Mouse (Mus musculus): ENCODE results near the gene Podn. TPM values are rescaled to one million over a fixed set of nuclear protein-coding genes. Genes with fewer than 3 reads are reported as not detected.

Gene Podn
- polyA plus RNA-seq, 1 experiment from 2014 or later: 0.42 TPM

DNA sequence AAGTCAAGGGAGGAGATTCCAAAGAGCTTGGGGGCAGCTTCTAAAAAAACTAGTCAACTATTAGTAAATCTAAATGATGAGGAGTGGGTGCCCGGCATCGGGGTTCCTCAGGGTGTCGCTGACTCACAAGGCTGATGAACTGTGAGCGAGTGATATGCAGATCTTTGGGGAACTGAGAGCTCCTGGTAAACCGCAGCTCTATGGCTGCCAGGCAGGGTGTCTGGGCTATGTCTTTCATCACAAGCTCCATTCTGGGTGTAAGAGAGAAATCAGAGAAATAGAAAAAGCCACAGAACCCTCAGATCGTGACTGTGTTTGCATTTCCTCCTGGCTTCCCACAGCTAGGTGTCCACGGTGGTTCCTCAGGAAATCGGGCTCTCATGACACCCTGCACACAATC is 107.3 kb downstream of the Podn start:
- no peak overlapping the region for H3K4me3 ChIP-seq (ENCODE audit: control insufficient read depth in 1 of 2, insufficient read depth in 1 of 2, low read depth in 1 of 2, low read length in 2 of 2)
- peaks cover 3% of the 10 kb centered on the region for H3K27me3 ChIP-seq (ENCODE audit: control insufficient read depth, insufficient read depth, low read length)
- no peak for ATAC-seq (ENCODE audit: insufficient number of reproducible peaks, insufficient read depth, low FRiP score, low read depth)
- H3K27ac ChIP-seq (replicated peaks in 1 of 2; ENCODE audit: control insufficient read depth in 1 of 2, insufficient read depth in 1 of 2, low read depth in 2 of 2, low read length in 2 of 2): no peak overlapping the region
- H3K4me1 ChIP-seq (ENCODE audit: control insufficient read depth in 2 of 2, insufficient read depth in 2 of 2, low read length in 2 of 2): peaks cover 2 to 13% of the 10 kb centered on the region in 2 experiments; a peak in 3 of 4 replicates
- 19% methylated on average over 8 of the region's 8 CpGs for WGBS
- no peak overlapping the region for H3K9ac ChIP-seq (ENCODE audit: low read length)
- peak overlapping the region; percentile 23; the same call in 1 of the 2 replicates for H3K4me2 ChIP-seq (ENCODE audit: low read length)
- no peaks in the 10 kb centered on the region for H3K9me3 ChIP-seq (ENCODE audit: control insufficient read depth, low read length)
- no peaks in the 10 kb centered on the region for H3K36me3 ChIP-seq (ENCODE audit: control insufficient read depth, insufficient read depth, low read length)

DNA sequence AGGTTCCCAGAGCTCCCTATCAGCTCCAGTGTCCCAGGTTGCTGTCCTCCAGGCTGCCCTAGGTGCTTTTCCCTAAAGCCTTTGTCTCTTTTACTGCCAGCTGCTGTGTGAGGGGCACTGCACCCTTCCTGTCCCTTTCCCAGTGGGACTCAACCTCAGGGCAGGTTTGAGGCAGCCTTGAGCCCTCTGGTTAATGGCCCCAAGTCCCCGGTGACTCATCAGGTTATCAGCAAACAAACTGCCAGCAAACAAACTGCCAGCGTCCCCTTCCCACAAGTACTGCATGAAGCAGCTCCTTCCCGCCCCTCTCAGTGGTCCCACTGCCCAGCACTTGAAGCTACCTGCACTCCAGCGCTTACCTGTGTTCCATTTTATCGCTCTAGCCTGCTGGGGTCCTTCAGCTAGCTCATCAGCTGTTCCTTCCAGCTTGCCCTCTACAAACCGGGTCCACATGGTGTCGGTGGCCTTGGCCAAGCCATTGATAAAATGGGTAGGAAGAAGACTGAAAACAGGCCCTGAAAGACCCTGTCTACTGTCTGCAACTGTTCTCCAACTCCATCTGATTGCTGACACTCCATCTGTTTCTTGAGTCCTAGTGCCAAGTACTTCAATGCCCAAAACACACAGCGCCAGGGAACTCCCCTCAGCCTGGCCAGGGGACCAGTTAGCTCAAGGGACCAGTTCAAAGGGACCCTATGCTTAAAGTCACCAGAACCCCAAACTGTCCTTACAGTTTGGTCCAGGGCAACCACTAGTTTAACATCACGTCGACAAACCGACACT is 109.7 kb downstream of the Podn start:
- ATAC-seq (ENCODE audit: insufficient number of reproducible peaks, insufficient read depth, low FRiP score, low read depth): no peak
- no peaks in the 10 kb centered on the region for H3K9me3 ChIP-seq (ENCODE audit: control insufficient read depth, low read length)
- H3K27me3 ChIP-seq (ENCODE audit: control insufficient read depth, insufficient read depth, low read length): peaks cover 2% of the 10 kb centered on the region; the same call in 1 of the 2 replicates
- H3K4me1 ChIP-seq (ENCODE audit: control insufficient read depth in 2 of 2, insufficient read depth in 2 of 2, low read length in 2 of 2): peaks cover 1 to 7% of the 10 kb centered on the region in 2 experiments; a peak in 3 of 4 replicates
- 74% methylated on average over 11 of the region's 11 CpGs for WGBS
- H3K9ac ChIP-seq (ENCODE audit: low read length): no peak overlapping the region
- H3K4me2 ChIP-seq (ENCODE audit: low read length): no peak overlapping the region
- no peaks in the 10 kb centered on the region for H3K36me3 ChIP-seq (ENCODE audit: control insufficient read depth, insufficient read depth, low read length)
- no peak overlapping the region for H3K4me3 ChIP-seq (ENCODE audit: control insufficient read depth in 1 of 2, insufficient read depth in 1 of 2, low read depth in 1 of 2, low read length in 2 of 2)
- H3K27ac ChIP-seq (replicated peaks in 1 of 2; ENCODE audit: control insufficient read depth in 1 of 2, insufficient read depth in 1 of 2, low read depth in 2 of 2, low read length in 2 of 2): no peak overlapping the region

DNA sequence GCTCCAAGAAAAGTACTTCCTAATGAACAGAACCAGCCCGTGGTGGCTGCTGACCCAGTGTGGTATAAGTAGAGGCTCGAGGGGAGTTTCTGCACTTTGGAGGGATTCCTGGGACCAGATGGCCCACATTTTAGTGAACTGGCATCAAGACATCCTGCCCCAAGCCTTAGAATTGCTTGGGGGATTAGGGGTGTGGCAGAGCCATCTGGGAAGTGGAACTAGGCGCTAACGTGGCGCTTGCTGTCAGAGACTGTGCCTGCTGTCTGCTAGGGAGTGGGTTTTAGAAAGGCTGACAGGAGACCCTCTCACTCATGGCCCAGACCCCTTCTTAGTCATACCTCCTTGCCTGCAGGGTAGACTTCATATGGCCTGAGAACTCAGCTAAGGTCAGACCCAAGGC is 110.4 kb downstream of the Podn start:
- Histone ChIP-seq H3K4me3 (ENCODE audit: control insufficient read depth in 1 of 2, insufficient read depth in 1 of 2, low read depth in 1 of 2, low read length in 2 of 2) (no peak overlapping the region), H3K9me3 (ENCODE audit: control insufficient read depth, low read length) (no peaks in the 10 kb centered on the region), H3K36me3 (ENCODE audit: control insufficient read depth, insufficient read depth, low read length) (no peaks in the 10 kb centered on the region), H3K27ac (replicated peaks in 1 of 2; ENCODE audit: control insufficient read depth in 1 of 2, insufficient read depth in 1 of 2, low read depth in 2 of 2, low read length in 2 of 2) (no peak overlapping the region), H3K9ac (ENCODE audit: low read length) (no peak overlapping the region), H3K27me3 (ENCODE audit: control insufficient read depth, insufficient read depth, low read length) (no peaks in the 10 kb centered on the region), H3K4me1 (ENCODE audit: control insufficient read depth in 2 of 2, insufficient read depth in 2 of 2, low read length in 2 of 2) (peaks cover 6 to 12% of the 10 kb centered on the region in 2 experiments; a peak in 2 of 4 replicates), H3K4me2 (ENCODE audit: low read length) (no peak overlapping the region)
- no peak for ATAC-seq (ENCODE audit: insufficient number of reproducible peaks, insufficient read depth, low FRiP score, low read depth)
- WGBS: 84% methylated on average over 5 of the region's 5 CpGs

DNA sequence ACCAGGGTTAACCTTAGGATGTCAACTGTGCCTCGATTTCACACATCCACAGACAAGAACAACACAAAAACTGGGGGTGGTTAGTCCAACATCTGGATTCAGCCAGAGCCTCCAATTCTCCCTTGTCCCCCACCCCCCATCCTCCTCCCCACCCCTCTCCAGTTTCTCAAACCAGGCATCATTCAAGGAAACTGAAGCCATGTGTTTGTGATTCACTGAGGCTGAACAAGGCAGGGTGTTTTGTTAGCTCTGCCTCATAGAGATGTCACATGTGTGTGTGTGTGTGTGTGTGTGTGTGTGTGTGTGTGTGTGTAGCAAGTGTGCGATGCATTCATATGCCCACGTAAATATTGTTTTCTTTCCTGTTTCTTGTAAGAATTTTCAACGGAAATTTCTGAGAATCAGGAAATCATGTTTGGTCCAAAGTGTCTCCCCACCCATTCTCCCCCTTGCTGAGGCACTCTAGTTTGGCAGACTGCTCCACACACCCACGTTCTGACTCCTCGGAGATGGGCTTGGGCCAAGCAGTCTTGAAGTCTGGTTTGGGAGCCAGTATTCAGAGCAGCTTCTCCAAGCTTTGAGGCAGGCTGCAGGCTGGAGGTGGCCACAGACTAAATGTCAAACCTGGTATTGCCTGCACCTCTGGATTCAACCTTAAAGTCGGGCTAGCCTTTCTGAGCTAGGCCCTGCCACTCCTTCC is 111.8 kb downstream of the Podn start:
- Histone ChIP-seq H3K9ac (ENCODE audit: low read length) (no peak overlapping the region), H3K27ac (replicated peaks in 1 of 2; ENCODE audit: control insufficient read depth in 1 of 2, insufficient read depth in 1 of 2, low read depth in 2 of 2, low read length in 2 of 2) (no peak overlapping the region), H3K27me3 (ENCODE audit: control insufficient read depth, insufficient read depth, low read length) (no peaks in the 10 kb centered on the region), H3K4me3 (ENCODE audit: control insufficient read depth in 1 of 2, insufficient read depth in 1 of 2, low read depth in 1 of 2, low read length in 2 of 2) (no peak overlapping the region), H3K9me3 (ENCODE audit: control insufficient read depth, low read length) (no peaks in the 10 kb centered on the region), H3K36me3 (ENCODE audit: control insufficient read depth, insufficient read depth, low read length) (no peaks in the 10 kb centered on the region), H3K4me2 (ENCODE audit: low read length) (no peak overlapping the region), H3K4me1 (ENCODE audit: control insufficient read depth in 2 of 2, insufficient read depth in 2 of 2, low read length in 2 of 2) (peaks cover 12 to 14% of the 10 kb centered on the region in 2 experiments; a peak in 3 of 4 replicates)
- 65% methylated on average over 7 of the region's 7 CpGs for WGBS
- no peak; the same call in 1 of the 2 replicates for ATAC-seq (ENCODE audit: insufficient number of reproducible peaks, insufficient read depth, low FRiP score, low read depth)

DNA sequence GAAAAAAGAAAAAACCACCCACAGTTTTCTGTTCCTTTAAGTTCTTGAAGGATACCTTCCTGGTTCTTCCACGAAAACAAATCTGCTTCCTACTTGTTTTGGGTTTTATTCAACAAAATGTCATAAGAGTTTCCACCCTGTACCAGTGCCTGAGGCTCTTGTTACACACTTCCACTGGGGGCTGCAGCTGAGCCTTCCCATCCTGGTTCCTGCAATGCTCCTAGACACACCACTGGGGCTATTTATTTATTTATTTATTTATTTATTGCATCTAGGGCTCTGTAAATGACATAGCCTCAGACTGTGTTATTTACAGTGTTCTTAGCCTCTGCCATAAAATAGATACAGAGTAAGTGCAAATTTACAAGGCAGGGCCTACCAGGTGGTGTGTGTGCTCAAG is 112.5 kb downstream of the Podn start:
- H3K4me2 ChIP-seq (ENCODE audit: low read length): no peak overlapping the region
- no peaks in the 10 kb centered on the region for H3K36me3 ChIP-seq (ENCODE audit: control insufficient read depth, insufficient read depth, low read length)
- 84% methylated on average over 1 of the region's 1 CpGs for WGBS
- H3K9ac ChIP-seq (ENCODE audit: low read length): no peak overlapping the region
- H3K9me3 ChIP-seq (ENCODE audit: control insufficient read depth, low read length): no peaks in the 10 kb centered on the region
- H3K27ac ChIP-seq (replicated peaks in 1 of 2; ENCODE audit: control insufficient read depth in 1 of 2, insufficient read depth in 1 of 2, low read depth in 2 of 2, low read length in 2 of 2): no peak overlapping the region
- peaks cover 12 to 13% of the 10 kb centered on the region in 2 experiments for H3K4me1 ChIP-seq (ENCODE audit: control insufficient read depth in 2 of 2, insufficient read depth in 2 of 2, low read length in 2 of 2)
- ATAC-seq (ENCODE audit: insufficient number of reproducible peaks, insufficient read depth, low FRiP score, low read depth): no peak
- H3K4me3 ChIP-seq (ENCODE audit: control insufficient read depth in 1 of 2, insufficient read depth in 1 of 2, low read depth in 1 of 2, low read length in 2 of 2): no peak overlapping the region
- no peaks in the 10 kb centered on the region for H3K27me3 ChIP-seq (ENCODE audit: control insufficient read depth, insufficient read depth, low read length)

DNA sequence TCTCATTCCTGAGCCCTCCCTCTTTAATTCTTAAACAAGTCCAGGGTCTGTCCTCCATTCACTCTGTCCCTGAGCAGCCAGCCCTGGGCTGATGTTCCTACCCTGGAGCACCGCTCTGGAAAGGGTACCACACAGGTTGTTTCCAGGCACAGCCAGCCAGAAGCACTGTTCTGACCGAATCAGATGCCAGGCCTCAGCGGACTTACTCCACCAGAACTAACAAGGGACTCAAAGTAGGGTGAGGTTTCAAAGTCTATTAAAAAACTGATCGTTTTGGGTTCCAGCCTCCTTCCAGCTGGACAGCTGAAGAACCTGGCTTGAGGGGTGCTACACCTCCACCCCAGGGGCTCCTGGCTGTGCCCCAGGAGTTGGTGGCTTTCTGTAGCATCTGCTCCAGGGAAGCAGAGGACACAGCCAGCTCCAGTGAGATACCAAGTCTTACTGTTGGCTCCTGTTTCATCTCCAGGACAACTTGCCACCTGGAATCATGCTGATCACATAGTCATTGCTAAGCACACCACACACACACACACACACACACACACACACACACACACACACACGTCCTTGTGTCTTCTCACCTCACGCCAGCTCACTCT is 116.1 kb downstream of the Podn start:
- Histone ChIP-seq H3K9ac (ENCODE audit: low read length) (no peak overlapping the region), H3K36me3 (ENCODE audit: control insufficient read depth, insufficient read depth, low read length) (no peaks in the 10 kb centered on the region), H3K27me3 (ENCODE audit: control insufficient read depth, insufficient read depth, low read length) (no peaks in the 10 kb centered on the region), H3K27ac (replicated peaks in 1 of 2; ENCODE audit: control insufficient read depth in 1 of 2, insufficient read depth in 1 of 2, low read depth in 2 of 2, low read length in 2 of 2) (no peak overlapping the region), H3K4me2 (ENCODE audit: low read length) (no peak overlapping the region), H3K9me3 (ENCODE audit: control insufficient read depth, low read length) (no peaks in the 10 kb centered on the region), H3K4me3 (ENCODE audit: control insufficient read depth in 1 of 2, insufficient read depth in 1 of 2, low read depth in 1 of 2, low read length in 2 of 2) (no peak overlapping the region), H3K4me1 (ENCODE audit: control insufficient read depth in 2 of 2, insufficient read depth in 2 of 2, low read length in 2 of 2) (peaks cover 12 to 13% of the 10 kb centered on the region in 2 experiments)
- no peak for ATAC-seq (ENCODE audit: insufficient number of reproducible peaks, insufficient read depth, low FRiP score, low read depth)
- 83% methylated on average over 6 of the region's 6 CpGs for WGBS

DNA sequence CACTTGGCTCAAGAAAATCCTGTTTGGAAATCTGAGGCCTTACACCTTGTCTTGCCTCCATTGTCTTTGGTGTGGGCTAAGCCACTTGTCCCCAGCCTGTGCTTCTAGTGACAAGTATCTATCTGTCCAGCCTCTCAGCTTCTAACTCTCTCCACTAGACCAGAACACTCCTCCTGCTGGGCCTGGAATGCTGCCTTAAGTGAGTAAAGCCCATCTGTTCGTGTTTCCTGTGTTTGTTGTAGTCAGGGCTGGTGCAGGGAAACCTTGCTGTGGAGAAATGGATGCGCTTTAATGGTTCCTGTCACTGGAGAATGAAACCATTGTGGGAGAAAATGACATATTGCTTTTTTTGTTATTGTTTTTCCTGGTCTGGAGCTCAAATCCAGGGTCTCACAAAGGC is 116.7 kb downstream of the Podn start:
- no peak for ATAC-seq (ENCODE audit: insufficient number of reproducible peaks, insufficient read depth, low FRiP score, low read depth)
- Histone ChIP-seq H3K4me3 (ENCODE audit: control insufficient read depth in 1 of 2, insufficient read depth in 1 of 2, low read depth in 1 of 2, low read length in 2 of 2) (no peak overlapping the region), H3K36me3 (ENCODE audit: control insufficient read depth, insufficient read depth, low read length) (no peaks in the 10 kb centered on the region), H3K27ac (replicated peaks in 1 of 2; ENCODE audit: control insufficient read depth in 1 of 2, insufficient read depth in 1 of 2, low read depth in 2 of 2, low read length in 2 of 2) (no peak overlapping the region), H3K9me3 (ENCODE audit: control insufficient read depth, low read length) (no peaks in the 10 kb centered on the region), H3K9ac (ENCODE audit: low read length) (no peak overlapping the region), H3K4me2 (ENCODE audit: low read length) (no peak overlapping the region), H3K4me1 (ENCODE audit: control insufficient read depth in 2 of 2, insufficient read depth in 2 of 2, low read length in 2 of 2) (peaks cover 12 to 13% of the 10 kb centered on the region in 2 experiments), H3K27me3 (ENCODE audit: control insufficient read depth, insufficient read depth, low read length) (no peaks in the 10 kb centered on the region)
- 39% methylated on average over 2 of the region's 2 CpGs for WGBS
